Mouse (Mus musculus) MEL (cell line): ENCODE data around the gene Tnfrsf25. TPM values are rescaled to one million over a fixed set of nuclear protein-coding genes. Genes with fewer than 3 reads are reported as not detected.
A peak's percentile ranks its signal among the peaks of the same experiment; 100 is the strongest.

Experiments used
- DNase-seq: peaks from one replicate; pipeline ENCODE4 v3.0.0; 2011; ENCODE audit warnings: low read depth, low spot score
- H3K27ac ChIP-seq: 2 replicates; pipeline ENCODE4 v1.5.1; 2012; ENCODE audit warnings: low read depth, mild to moderate bottlenecking, control low read depth, low read length, moderate library complexity; ENCODE audit not compliant: control insufficient read depth
- H3K27me3 ChIP-seq, 2 experiments: fragments of 150-350 bp in 1 of 2; sonication (generic) in 1 of 2; 2 replicates each; pipeline ENCODE4 v1.6.1; 2012; ENCODE audit warnings: low read length in 2 of 2, mild to moderate bottlenecking in 2 of 2, improper control_type of control experiment in 1 of 2, moderate library complexity in 1 of 2; ENCODE audit not compliant: insufficient read depth in 2 of 2, control insufficient read depth in 1 of 2
- H3K36me3 ChIP-seq, 2 experiments: 2 replicates each; pipeline ENCODE4 v1.6.1; 2012 to 2014; ENCODE audit warnings: low read length in 2 of 2, improper control_type of control experiment in 1 of 2, inconsistent platforms in 1 of 2, mild to moderate bottlenecking in 1 of 2; ENCODE audit not compliant: insufficient read depth in 2 of 2, control insufficient read depth in 1 of 2
- H3K4me1 ChIP-seq, 2 experiments: fragments of 150-350 bp in 1 of 2; sonication (generic) in 1 of 2; 2 replicates each; pipeline ENCODE4 v1.6.1; 2012; ENCODE audit warnings: low read length in 2 of 2, improper control_type of control experiment in 1 of 2, mild to moderate bottlenecking in 1 of 2; ENCODE audit not compliant: insufficient read depth in 2 of 2, control insufficient read depth in 1 of 2
- H3K4me3 ChIP-seq, 2 experiments: fragments of 150-350 bp in 1 of 2; sonication (generic) in 1 of 2; 2 replicates each; pipeline ENCODE4 v1.5.1; 2012; ENCODE audit warnings: low read depth in 2 of 2, low read length in 2 of 2, mild to moderate bottlenecking in 2 of 2, moderate library complexity in 2 of 2, control low read depth in 1 of 2, improper control_type of control experiment in 1 of 2; ENCODE audit not compliant: control insufficient read depth in 1 of 2, insufficient read depth in 1 of 2
- H3K79me2 ChIP-seq: 2 replicates; pipeline ENCODE4 v1.6.1; 2012; ENCODE audit warnings: mild to moderate bottlenecking, low read length, moderate library complexity; ENCODE audit not compliant: control insufficient read depth, poor library complexity, insufficient read depth
- H3K9ac ChIP-seq: 2 replicates; pipeline ENCODE4 v1.6.1; 2012; ENCODE audit warnings: low read depth, mild to moderate bottlenecking, control low read depth, low read length, moderate library complexity; ENCODE audit not compliant: control insufficient read depth, poor library complexity, severe bottlenecking
- H3K9me3 ChIP-seq: fragments of 150-350 bp; sonication (generic); replicated peaks from 2 replicates; pipeline ENCODE4 v1.6.1; 2012; ENCODE audit warnings: mild to moderate bottlenecking, low read length, improper control_type of control experiment, moderate library complexity; ENCODE audit not compliant: insufficient read depth
- BHLHE40 ChIP-seq: IDR thresholded peaks from 2 replicates; pipeline ENCODE4 v1.6.1; 2012; ENCODE audit warnings: low read depth, mild to moderate bottlenecking, inconsistent platforms, low read length, improper control_type of control experiment, borderline replicate concordance
- CHD1 ChIP-seq: IDR thresholded peaks from 2 replicates; pipeline ENCODE4 v1.6.1; 2012; ENCODE audit warnings: low read depth, mild to moderate bottlenecking, inconsistent platforms, low read length, improper control_type of control experiment
- CHD2 ChIP-seq: IDR thresholded peaks from 2 replicates; pipeline ENCODE4 v1.6.1; 2011; ENCODE audit warnings: low read length, improper control_type of control experiment
- CTCF ChIP-seq, 3 experiments: IDR thresholded peaks in 2 of 3; conservative IDR thresholded peaks in 1 of 3; 2 replicates each; pipeline ENCODE4 v1.5.1; 2011 to 2012; ENCODE audit warnings: low read length in 3 of 3, low read depth in 2 of 3, mild to moderate bottlenecking in 2 of 3, improper control_type of control experiment in 1 of 3, inconsistent platforms in 1 of 3, mixed read lengths in 1 of 3, moderate library complexity in 1 of 3; ENCODE audit not compliant: control insufficient read depth in 1 of 3, insufficient read depth in 1 of 3, poor library complexity in 1 of 3, severe bottlenecking in 1 of 3
- E2F4 ChIP-seq: IDR thresholded peaks from 2 replicates; pipeline ENCODE4 v1.6.1; 2011; ENCODE audit warnings: low read depth, low read length, improper control_type of control experiment, borderline replicate concordance
- ELF1 ChIP-seq: IDR thresholded peaks from 2 replicates; pipeline ENCODE4 v1.6.1; 2014; ENCODE audit warnings: low read depth, mild to moderate bottlenecking, inconsistent platforms, low read length, improper control_type of control experiment, moderate library complexity
- EP300 ChIP-seq, 2 experiments: IDR thresholded peaks; 2 replicates each; pipeline ENCODE4 v1.6.1; 2011; ENCODE audit warnings: improper control_type of control experiment in 2 of 2, low read length in 2 of 2, low read depth in 1 of 2, mild to moderate bottlenecking in 1 of 2
- GABPA ChIP-seq: IDR thresholded peaks from 2 replicates; pipeline ENCODE4 v1.6.1; 2012; ENCODE audit warnings: low read depth, mild to moderate bottlenecking, inconsistent platforms, low read length, improper control_type of control experiment, moderate library complexity
- GATA1 ChIP-seq: IDR thresholded peaks from 2 replicates; pipeline ENCODE4 v1.6.1; 2011; ENCODE audit warnings: low read depth, low read length, improper control_type of control experiment
- HCFC1 ChIP-seq: IDR thresholded peaks from 2 replicates; pipeline ENCODE4 v1.6.1; 2012; ENCODE audit warnings: low read depth, mild to moderate bottlenecking, inconsistent platforms, low read length, improper control_type of control experiment, moderate library complexity
- JUND ChIP-seq: IDR thresholded peaks from 2 replicates; pipeline ENCODE4 v1.6.1; 2011; ENCODE audit warnings: low read depth, mild to moderate bottlenecking, improper control_type of control experiment, low read length
- KAT2A ChIP-seq: conservative IDR thresholded peaks from 2 replicates; pipeline ENCODE4 v1.6.1; 2012; ENCODE audit warnings: low read depth, low read length, improper control_type of control experiment, inconsistent platforms
- MAFK ChIP-seq: IDR thresholded peaks from 2 replicates; pipeline ENCODE4 v1.6.1; 2011; ENCODE audit warnings: low read depth, mild to moderate bottlenecking, low read length, improper control_type of control experiment, borderline replicate concordance
- MAX ChIP-seq: IDR thresholded peaks from 2 replicates; pipeline ENCODE4 v1.6.1; 2011; ENCODE audit warnings: low read length, improper control_type of control experiment
- MAZ ChIP-seq: IDR thresholded peaks from 2 replicates; pipeline ENCODE4 v1.6.1; 2012; ENCODE audit warnings: low read depth, mild to moderate bottlenecking, inconsistent platforms, low read length, improper control_type of control experiment
- MEF2A ChIP-seq: IDR thresholded peaks from 2 replicates; pipeline ENCODE4 v1.6.1; 2014; ENCODE audit warnings: low read depth, mild to moderate bottlenecking, inconsistent platforms, low read length, improper control_type of control experiment; ENCODE audit not compliant: poor library complexity, insufficient replicate concordance, severe bottlenecking; ENCODE audit errors: extremely low read depth
- MXI1 ChIP-seq: IDR thresholded peaks from 2 replicates; pipeline ENCODE4 v1.6.1; 2011; ENCODE audit warnings: mild to moderate bottlenecking, low read depth, low read length, improper control_type of control experiment
- MYB ChIP-seq: IDR thresholded peaks from 2 replicates; pipeline ENCODE4 v1.6.1; 2011; ENCODE audit warnings: mild to moderate bottlenecking, low read depth, low read length, improper control_type of control experiment
- MYC ChIP-seq: IDR thresholded peaks from 2 replicates; pipeline ENCODE4 v1.6.1; 2011; ENCODE audit warnings: low read depth, mild to moderate bottlenecking, low read length, improper control_type of control experiment, moderate library complexity
- NRF1 ChIP-seq: IDR thresholded peaks from 2 replicates; pipeline ENCODE4 v1.6.1; 2014; ENCODE audit warnings: low read depth, mild to moderate bottlenecking, inconsistent platforms, low read length, improper control_type of control experiment, moderate library complexity; ENCODE audit not compliant: poor library complexity, insufficient read depth, severe bottlenecking
- POLR2A ChIP-seq, 2 experiments: IDR thresholded peaks; 2 replicates each; pipeline ENCODE4 v1.6.1; 2011 to 2012; ENCODE audit warnings: low read length in 2 of 2, mild to moderate bottlenecking in 2 of 2, control low read depth in 1 of 2, improper control_type of control experiment in 1 of 2, low read depth in 1 of 2, moderate library complexity in 1 of 2; ENCODE audit not compliant: control insufficient read depth in 1 of 2, insufficient read depth in 1 of 2, poor library complexity in 1 of 2
- POLR2AphosphoS2 ChIP-seq: IDR thresholded peaks from 2 replicates; pipeline ENCODE4 v1.6.1; 2011; ENCODE audit warnings: low read length, improper control_type of control experiment
- POLR2AphosphoS5 ChIP-seq: IDR thresholded peaks from 2 replicates; pipeline ENCODE4 v1.6.1; 2012; ENCODE audit warnings: low read depth, borderline replicate concordance, mild to moderate bottlenecking, inconsistent platforms, low read length, moderate library complexity, mixed read lengths
- RAD21 ChIP-seq: IDR thresholded peaks from 2 replicates; pipeline ENCODE4 v1.6.1; 2011; ENCODE audit warnings: mild to moderate bottlenecking, low read depth, low read length, improper control_type of control experiment
- RCOR1 ChIP-seq: IDR thresholded peaks from 2 replicates; pipeline ENCODE4 v1.6.1; 2012; ENCODE audit warnings: low read depth, mild to moderate bottlenecking, inconsistent platforms, low read length, improper control_type of control experiment
- SIN3A ChIP-seq: IDR thresholded peaks from 2 replicates; pipeline ENCODE4 v1.6.1; 2012; ENCODE audit warnings: low read length, improper control_type of control experiment, inconsistent platforms
- SMC3 ChIP-seq: IDR thresholded peaks from 2 replicates; pipeline ENCODE4 v1.6.1; 2011; ENCODE audit warnings: low read depth, low read length, improper control_type of control experiment
- TAL1 ChIP-seq: IDR thresholded peaks from 2 replicates; pipeline ENCODE4 v1.6.1; 2012; ENCODE audit warnings: mild to moderate bottlenecking, inconsistent platforms, low read length, moderate library complexity, mixed read lengths
- TBP ChIP-seq: IDR thresholded peaks from 2 replicates; pipeline ENCODE4 v1.8.0; 2011; ENCODE audit warnings: low read depth, low read length, improper control_type of control experiment
- TCF12 ChIP-seq: IDR thresholded peaks from 2 replicates; pipeline ENCODE4 v1.6.1; 2014; ENCODE audit warnings: low read depth, mild to moderate bottlenecking, inconsistent platforms, low read length, improper control_type of control experiment, moderate library complexity
- UBTF ChIP-seq: IDR thresholded peaks from 2 replicates; pipeline ENCODE4 v1.6.1; 2012; ENCODE audit warnings: low read depth, mild to moderate bottlenecking, inconsistent platforms, low read length, improper control_type of control experiment, moderate library complexity, borderline replicate concordance; ENCODE audit not compliant: insufficient read depth
- USF1 ChIP-seq: IDR thresholded peaks from 2 replicates; pipeline ENCODE4 v1.6.1; 2014; ENCODE audit warnings: low read depth, mild to moderate bottlenecking, inconsistent platforms, low read length, improper control_type of control experiment, moderate library complexity
- ZC3H11A ChIP-seq: IDR thresholded peaks from 2 replicates; pipeline ENCODE4 v1.6.1; 2012; ENCODE audit warnings: low read depth, mild to moderate bottlenecking, inconsistent platforms, low read length, improper control_type of control experiment
- ZKSCAN1 ChIP-seq: IDR thresholded peaks from 2 replicates; pipeline ENCODE4 v1.6.1; 2012; ENCODE audit warnings: low read depth, mild to moderate bottlenecking, inconsistent platforms, low read length, improper control_type of control experiment, moderate library complexity
- ZNF384 ChIP-seq: IDR thresholded peaks from 2 replicates; pipeline ENCODE4 v1.6.1; 2012; ENCODE audit warnings: low read depth, mild to moderate bottlenecking, inconsistent platforms, low read length, improper control_type of control experiment
- polyA plus RNA-seq, 2 experiments: library from polyadenylated mRNA; stranded (reverse) in 1 of 2; unstranded in 1 of 2; fragments of >175 nt in 1 of 2; fragments of >200 nt in 1 of 2; gene quantifications; 2 replicates each; pipeline versions ENCODE4 v1.2.1 to v1.2.4; 2012; ENCODE audit warnings: low replicate concordance in 2 of 2, low read depth in 1 of 2; ENCODE audit not compliant: insufficient read length in 2 of 2, insufficient read depth in 1 of 2, missing spikeins in 1 of 2
- total RNA-seq: library from RNA; depleted of rRNA; stranded (reverse); fragments of 300-350 nt; gene quantifications from 2 replicates; pipeline ENCODE4 v1.2.3, GENCODE M21; 2012

Gene Tnfrsf25
- total and polyA plus RNA-seq, 3 experiments = 0.97 to 1.1 TPM; not detected in 1

DNA sequence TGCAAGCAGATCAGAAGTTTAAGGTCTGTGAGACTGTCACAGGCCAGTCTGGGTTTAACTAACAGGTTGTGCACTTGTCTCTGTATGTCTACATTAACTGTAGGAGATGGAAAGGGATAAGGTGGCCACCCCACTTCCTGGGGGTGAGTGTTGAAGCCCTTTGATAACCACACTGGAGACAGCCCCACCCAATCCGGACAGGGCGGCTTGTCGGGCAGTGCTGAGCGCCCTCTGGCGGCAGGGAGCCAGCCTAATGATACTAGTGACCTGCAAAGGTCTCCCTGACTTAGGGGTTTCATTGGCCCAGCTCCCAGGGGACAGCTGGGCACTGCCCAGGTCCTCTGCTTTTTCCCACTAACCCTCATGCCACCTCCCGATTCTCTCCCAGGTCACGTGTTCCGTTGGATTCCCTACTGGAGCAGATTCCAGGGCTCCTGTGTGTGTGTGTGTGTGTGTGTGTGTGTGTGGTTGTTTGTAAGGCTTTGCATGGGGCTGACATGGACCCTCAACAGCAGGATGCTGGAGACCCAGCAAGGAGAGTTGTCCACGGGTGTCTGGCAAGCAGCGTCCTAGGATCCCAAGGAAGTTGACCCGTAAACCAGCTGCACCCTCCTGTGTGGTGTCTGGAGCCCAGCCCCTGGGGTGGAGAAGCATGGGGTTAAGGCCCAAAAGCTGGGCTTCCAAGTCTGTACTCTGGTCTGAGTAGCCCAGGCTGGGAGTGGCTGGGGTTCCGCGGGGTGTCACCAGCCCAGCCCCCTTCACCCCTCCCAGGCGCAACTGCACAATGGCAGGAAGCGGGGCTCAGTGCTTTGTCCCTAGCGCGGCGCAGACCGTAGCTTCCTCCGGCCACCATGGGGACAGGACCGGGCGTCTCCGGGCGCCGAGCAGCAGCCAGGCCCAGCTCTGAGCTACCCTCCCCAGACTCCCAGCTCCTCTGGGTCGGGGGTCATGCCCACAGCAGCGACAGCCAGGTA lies 19.5 kb upstream of the Tnfrsf25 start:
- no peaks in the 10 kb centered on the region for H3K79me2 ChIP-seq
- H3K4me3 ChIP-seq = no peak overlapping the region
- H3K27me3 ChIP-seq = no peaks in the 10 kb centered on the region
- no peaks in the 10 kb centered on the region for H3K9me3 ChIP-seq
- peak overlapping the region; percentile 6; the same call in 1 of the 2 replicates for H3K9ac ChIP-seq
- peak; percentile 91 for DNase-seq
- H3K27ac ChIP-seq = peak overlapping the region; percentile 66
- peaks cover 25 to 40% of the 10 kb centered on the region in 2 experiments for H3K4me1 ChIP-seq
- peaks cover 0 to 24% of the 10 kb centered on the region in 2 experiments; a peak in 2 of 4 replicates for H3K36me3 ChIP-seq
- TF ChIP-seq ELF1 = peak; percentile 69; the same call in 1 of the 2 replicates
- TF ChIP-seq POLR2AphosphoS5 = no peak
- TF ChIP-seq ZNF384 = no peak
- TF ChIP-seq TAL1 = no peak; the same call in 1 of the 2 replicates
- TF ChIP-seq SIN3A = peak; percentile 59
- 0 out of 2 replicates have a peak, but pooled peaks have one; percentile 18 for TF ChIP-seq TBP
- TF ChIP-seq TCF12 = peak; percentile 84
- TF ChIP-seq JUND = no peak
- no peak for TF ChIP-seq MYC
- no peak for TF ChIP-seq BHLHE40
- TF ChIP-seq POLR2AphosphoS2 = no peak
- TF ChIP-seq RAD21 = peak; percentile 63
- peak; percentile 73 for TF ChIP-seq SMC3
- no peak for TF ChIP-seq GABPA
- TF ChIP-seq KAT2A = no peak
- peak; percentile 82 for TF ChIP-seq GATA1
- TF ChIP-seq POLR2A (IDR thresholded peaks at IDR 0.05; ENCODE audit: control insufficient read depth in 1 of 2, insufficient read depth in 1 of 2, low read depth in 1 of 2, low read length in 2 of 2, poor library complexity in 1 of 2) = 0 out of 4 replicates have a peak, but pooled peaks of 1 of the 2 experiments have one; percentile 29
- TF ChIP-seq RCOR1 = peak; percentile 67; the same call in 1 of the 2 replicates
- peak; percentile 59 for TF ChIP-seq USF1
- TF ChIP-seq CHD1 = no peak
- TF ChIP-seq MAFK = no peak
- TF ChIP-seq EP300 (IDR thresholded peaks at IDR 0.05; ENCODE audit: low read depth in 1 of 2, low read length in 2 of 2) = peak; percentile 89 to 93
- no peak for TF ChIP-seq UBTF
- no peak for TF ChIP-seq ZKSCAN1
- no peak for TF ChIP-seq NRF1
- no peak; the same call in 1 of the 2 replicates for TF ChIP-seq ZC3H11A
- peak; percentile 90 for TF ChIP-seq MAZ
- no peak; the same call in 1 of the 2 replicates for TF ChIP-seq MEF2A
- 0 out of 2 replicates have a peak, but pooled peaks have one; percentile 46 for TF ChIP-seq MXI1
- TF ChIP-seq CHD2 = no peak
- TF ChIP-seq MAX = no peak
- TF ChIP-seq CTCF (IDR thresholded peaks at IDR 0.05 in 2 of 3, conservative IDR thresholded peaks at IDR 0.05 in 1 of 3; ENCODE audit: control insufficient read depth in 1 of 3, insufficient read depth in 1 of 3, low read depth in 2 of 3, low read length in 3 of 3, poor library complexity in 1 of 3, severe bottlenecking in 1 of 3) = peak; percentile 75 to 96 (median 92)
- no peak for TF ChIP-seq E2F4
- TF ChIP-seq HCFC1 = 0 out of 2 replicates have a peak, but pooled peaks have one; percentile 44
- peak; percentile 33; the same call in 1 of the 2 replicates for TF ChIP-seq MYB
